Mouse (Mus musculus) forebrain, embryonic 16.5 days (tissue): ENCODE data around the gene Gm20388. TPM values are rescaled to one million over a fixed set of nuclear protein-coding genes. Genes with fewer than 3 reads are reported as not detected.
"Not testable (repeated sequence)": the region's sequence is repeated elsewhere in the genome, so short reads cannot be mapped to it uniquely, and the experiment has no call there.

ENCODE experiments used
- ATAC-seq: fragments of 200-750 bp; cut with Nextera tagmentation; 2 replicates; pipeline ENCODE4 v1.8.0; 2017; ENCODE audit warnings: mild to moderate bottlenecking, moderate library complexity
- H3K27ac ChIP-seq: fragments of 300-500 bp; sonication (generic); 2 replicates; pipeline ENCODE4 v1.5.1; 2014; ENCODE audit warnings: low read length, control low read depth
- H3K27me3 ChIP-seq: fragments of 300-500 bp; sonication (generic); replicated peaks from 2 replicates; pipeline ENCODE4 v1.6.1; 2014; ENCODE audit warnings: low read length; ENCODE audit not compliant: control insufficient read depth, insufficient read depth
- H3K36me3 ChIP-seq: fragments of 300-500 bp; sonication (generic); 2 replicates; pipeline ENCODE4 v1.6.1; 2014; ENCODE audit not compliant: control insufficient read depth, insufficient read depth
- H3K4me1 ChIP-seq: fragments of 300-500 bp; sonication (generic); replicated peaks from 2 replicates; pipeline ENCODE4 v1.6.1; 2014; ENCODE audit warnings: low read length; ENCODE audit not compliant: control insufficient read depth, insufficient read depth
- H3K4me2 ChIP-seq: fragments of 300-500 bp; sonication (generic); 2 replicates; pipeline ENCODE4 v1.6.1; 2014; ENCODE audit warnings: mild to moderate bottlenecking, low read length, control low read depth
- H3K4me3 ChIP-seq: fragments of 300-500 bp; sonication (generic); replicated peaks from 2 replicates; pipeline ENCODE4 v1.5.1; 2014; ENCODE audit warnings: mild to moderate bottlenecking, low read length, control low read depth
- H3K9ac ChIP-seq: fragments of 300-500 bp; sonication (generic); replicated peaks from 2 replicates; pipeline ENCODE4 v1.6.1; 2014; ENCODE audit warnings: low read depth, low read length, control low read depth
- H3K9me3 ChIP-seq: fragments of 300-500 bp; sonication (generic); 2 replicates; pipeline ENCODE4 v1.6.1; 2016; ENCODE audit warnings: low read length; ENCODE audit not compliant: control insufficient read depth
- WGBS: fragments of 180-500 bp; shearing (Covaris S2); extraction: QIAGEN DNeasy Blood & Tissue Kit; methylation state at CpG from one replicate; pipeline ENCODE4 v1.1.7; 2014; 5-methylcytosine and 5-hydroxymethylcytosine counted together
- polyA plus RNA-seq: library from polyadenylated mRNA; unstranded; fragments of >200 nt; fragmentation: Nextera tagmentation; extraction: Ambion mirVana; gene quantifications from 2 replicates; pipeline ENCODE4 v1.2.1, GENCODE M21; 2015

Gene Gm20388
- polyA plus RNA-seq, 1 experiment from 2014 or later: 4.7 TPM

DNA sequence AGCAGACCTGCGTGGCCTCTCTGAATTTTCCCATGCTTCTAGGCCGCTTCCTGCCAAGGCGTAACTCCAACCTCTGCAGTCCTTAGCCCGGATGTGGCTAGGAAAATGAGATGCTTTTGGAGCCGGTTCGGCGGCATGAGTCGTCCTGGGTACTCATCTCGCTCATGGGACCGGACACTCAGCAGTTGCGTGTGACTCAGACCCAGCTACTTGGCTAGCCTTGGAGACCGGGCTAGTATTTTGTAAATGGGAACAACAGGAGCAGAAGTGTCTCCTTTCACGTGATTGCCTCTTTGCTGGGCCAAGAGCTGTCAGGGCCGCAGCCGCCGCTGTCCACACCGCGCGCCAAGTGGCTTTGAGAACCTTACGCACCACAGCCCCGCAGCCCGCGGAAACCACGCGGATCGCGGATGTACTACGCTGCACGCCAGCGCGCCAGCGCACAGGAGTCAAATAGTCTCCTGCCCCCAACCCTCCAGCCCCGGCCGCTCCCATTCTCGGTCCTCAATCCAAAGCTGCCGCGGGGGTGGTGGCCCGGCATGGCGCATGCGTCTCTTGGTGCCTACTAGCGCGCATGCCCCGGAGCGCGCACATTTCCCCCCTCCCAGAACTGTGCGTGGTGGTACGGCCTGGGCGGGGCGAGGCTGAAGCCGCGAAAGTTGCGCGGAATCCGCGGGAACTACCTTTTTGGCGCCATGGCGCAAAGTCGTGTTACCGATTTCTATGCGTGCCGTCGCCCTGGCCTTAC is 2656.9 kb downstream of the Gm20388 start, which contains the start of gene Cdt1:
Gene Cdt1 (plus strand): TSS at position 655 of the 748 bp plus-strand sequence.
- WGBS: under 1% methylated on average over 61 of the region's 62 CpGs
- peak; percentile 98 for ATAC-seq
- no peaks in the 10 kb centered on the region for H3K27me3 ChIP-seq

DNA sequence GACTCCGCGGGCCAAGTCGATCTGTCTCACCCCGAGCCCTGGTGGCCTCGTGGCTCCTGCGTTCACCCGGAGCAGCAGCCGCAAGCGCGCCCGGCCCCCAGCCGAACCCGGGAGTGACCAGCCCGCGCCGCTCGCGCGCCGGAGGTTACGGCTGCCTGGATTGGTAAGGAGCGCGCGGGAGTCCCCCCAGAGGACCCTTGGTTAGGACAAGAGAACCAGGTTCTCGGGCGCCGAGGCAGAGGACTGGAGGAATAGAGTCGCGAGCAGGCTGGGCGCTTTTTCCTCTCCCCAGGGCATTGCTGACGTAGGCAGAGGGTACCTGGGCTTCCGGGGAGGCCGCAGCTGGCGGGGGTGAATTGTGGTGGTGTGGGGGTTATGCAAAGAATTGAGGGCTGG is 2657.5 kb downstream of the Gm20388 start:
- ATAC-seq: peak; percentile 57
- Histone ChIP-seq H3K36me3 (no peaks in the 10 kb centered on the region), H3K4me1 (peaks cover 22% of the 10 kb centered on the region), H3K9ac (peak overlapping the region; percentile 69), H3K27me3 (no peaks in the 10 kb centered on the region), H3K27ac (peak overlapping the region; percentile 36; the same call in 1 of the 2 replicates), H3K4me2 (peak overlapping the region; percentile 72), H3K4me3 (peak overlapping the region; percentile 89), H3K9me3 (no peaks in the 10 kb centered on the region)
- WGBS: under 1% methylated on average over 34 of the region's 34 CpGs

More for the DNA sequence above, 2656.9 kb downstream of the Gm20388 start, which contains the start of gene Cdt1:
- H3K4me1 ChIP-seq: peaks cover 19% of the 10 kb centered on the region
- no peaks in the 10 kb centered on the region for H3K9me3 ChIP-seq
- H3K4me3 ChIP-seq: peak within 1 kb of the TSS; percentile 89
- H3K27ac ChIP-seq: peak within 1 kb of the TSS; percentile 82
- H3K36me3 ChIP-seq: no peaks in the 10 kb centered on the region
- H3K9ac ChIP-seq: peak within 1 kb of the TSS; percentile 75
- H3K4me2 ChIP-seq: peak within 1 kb of the TSS; percentile 72

DNA sequence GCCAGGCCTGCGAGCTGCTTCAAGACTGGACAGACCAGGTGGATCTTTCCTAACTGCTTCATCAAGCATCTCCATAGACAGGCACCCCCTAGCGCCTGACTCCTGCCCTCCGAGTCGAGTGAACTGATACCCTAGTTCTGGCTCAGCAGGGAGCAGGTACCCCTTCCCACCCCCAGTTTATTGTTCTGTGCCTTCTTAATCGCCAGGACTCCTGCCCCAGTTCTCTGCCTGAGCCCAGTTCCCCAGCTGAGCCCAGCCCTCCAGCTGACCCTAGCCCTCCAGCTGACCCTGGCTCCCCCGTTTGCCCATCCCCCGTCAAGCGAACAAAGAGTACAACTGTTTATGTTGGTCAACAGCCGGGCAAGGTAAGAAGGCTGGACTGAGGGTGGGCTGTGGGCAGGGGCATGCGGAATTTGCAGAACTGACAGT is 2658.3 kb downstream of the Gm20388 start:
- H3K4me2 ChIP-seq: peak overlapping the region; percentile 72
- no peak overlapping the region for H3K27ac ChIP-seq
- no peaks in the 10 kb centered on the region for H3K36me3 ChIP-seq
- no peaks in the 10 kb centered on the region for H3K27me3 ChIP-seq
- WGBS: 10% methylated on average over 10 of the region's 10 CpGs
- peak overlapping the region; percentile 89 for H3K4me3 ChIP-seq
- no peaks in the 10 kb centered on the region for H3K9me3 ChIP-seq
- no peak for ATAC-seq
- peaks cover 22% of the 10 kb centered on the region for H3K4me1 ChIP-seq
- 0 out of 2 replicates have a peak overlapping the region, but pooled peaks have one; percentile 29 for H3K9ac ChIP-seq

DNA sequence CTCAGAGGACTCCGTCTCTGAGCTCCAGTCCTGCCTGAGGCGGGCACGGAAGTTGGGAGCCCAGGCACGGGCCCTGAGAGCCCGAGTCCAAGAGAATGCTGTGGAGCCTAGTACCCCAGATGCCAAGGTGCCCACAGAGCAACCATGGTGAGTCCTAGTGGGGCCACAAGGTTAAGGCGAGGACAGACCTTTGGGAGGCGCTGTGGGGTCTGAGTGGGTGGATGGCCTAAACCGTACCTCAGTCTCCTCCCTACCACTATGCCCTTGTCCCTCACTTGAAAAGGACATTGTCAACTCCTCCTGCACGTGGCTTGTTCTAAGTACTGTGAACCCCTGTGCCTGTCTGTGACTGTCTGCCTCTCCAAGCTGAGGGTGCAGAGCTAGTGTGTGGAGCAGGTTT is 2658.7 kb downstream of the Gm20388 start:
- WGBS: 53% methylated on average over 9 of the region's 9 CpGs
- no peaks in the 10 kb centered on the region for H3K27me3 ChIP-seq
- peaks cover 22% of the 10 kb centered on the region for H3K4me1 ChIP-seq
- ATAC-seq: no peak
- H3K27ac ChIP-seq: no peak overlapping the region
- H3K4me2 ChIP-seq: peak overlapping the region; percentile 72
- H3K4me3 ChIP-seq: peak overlapping the region; percentile 89
- no peaks in the 10 kb centered on the region for H3K9me3 ChIP-seq
- no peak overlapping the region for H3K9ac ChIP-seq
- H3K36me3 ChIP-seq: no peaks in the 10 kb centered on the region

DNA sequence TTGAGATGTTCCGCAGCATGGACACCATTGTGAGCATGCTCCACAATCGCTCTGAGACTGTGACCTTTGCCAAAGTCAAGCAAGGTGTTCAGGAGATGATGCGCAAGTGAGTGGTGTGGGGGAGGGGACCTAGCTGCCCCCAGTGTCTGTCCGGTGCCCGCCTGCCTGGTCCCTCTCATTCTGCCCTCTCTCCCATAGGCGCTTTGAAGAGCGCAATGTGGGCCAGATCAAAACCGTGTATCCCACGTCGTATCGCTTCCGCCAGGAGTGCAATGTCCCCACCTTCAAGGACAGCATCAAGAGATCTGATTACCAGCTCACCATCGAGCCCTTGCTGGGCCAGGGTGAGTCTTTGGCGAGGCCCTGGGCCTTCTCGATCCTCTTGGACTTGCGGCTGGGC is 2659.4 kb downstream of the Gm20388 start:
- Histone ChIP-seq H3K9ac (no peak overlapping the region), H3K9me3 (no peaks in the 10 kb centered on the region), H3K27me3 (no peaks in the 10 kb centered on the region), H3K27ac (no peak overlapping the region), H3K4me1 (peaks cover 23% of the 10 kb centered on the region), H3K36me3 (no peaks in the 10 kb centered on the region), H3K4me2 (no peak overlapping the region), H3K4me3 (no peak overlapping the region)
- WGBS: 95% methylated on average over 16 of the region's 16 CpGs
- ATAC-seq: no peak

DNA sequence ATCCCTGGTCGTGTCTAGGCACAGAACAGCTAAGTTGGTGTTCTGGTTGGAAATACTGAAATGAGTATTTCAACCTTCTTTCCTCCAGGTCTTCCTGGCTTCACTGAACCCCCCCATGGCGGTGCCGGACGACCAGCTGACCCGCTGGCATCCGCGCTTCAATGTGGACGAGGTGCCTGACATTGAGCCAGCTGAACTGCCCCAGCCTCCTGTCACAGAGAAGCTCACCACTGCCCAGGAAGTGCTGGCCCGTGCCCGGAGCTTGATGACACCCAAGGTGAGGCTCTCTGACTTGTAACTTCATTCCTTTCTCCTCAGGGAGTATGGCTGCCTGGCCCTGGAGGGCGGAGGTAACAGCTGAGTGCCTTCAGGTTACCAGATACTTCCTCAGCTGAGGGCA is 2660.5 kb downstream of the Gm20388 start:
- H3K4me2 ChIP-seq: no peak overlapping the region
- no peak overlapping the region for H3K9ac ChIP-seq
- no peak for ATAC-seq
- no peaks in the 10 kb centered on the region for H3K9me3 ChIP-seq
- no peak overlapping the region for H3K27ac ChIP-seq
- H3K27me3 ChIP-seq: no peaks in the 10 kb centered on the region
- no peaks in the 10 kb centered on the region for H3K36me3 ChIP-seq
- no peak overlapping the region for H3K4me3 ChIP-seq
- peaks cover 33% of the 10 kb centered on the region for H3K4me1 ChIP-seq
- WGBS: 89% methylated on average over 11 of the region's 11 CpGs

DNA sequence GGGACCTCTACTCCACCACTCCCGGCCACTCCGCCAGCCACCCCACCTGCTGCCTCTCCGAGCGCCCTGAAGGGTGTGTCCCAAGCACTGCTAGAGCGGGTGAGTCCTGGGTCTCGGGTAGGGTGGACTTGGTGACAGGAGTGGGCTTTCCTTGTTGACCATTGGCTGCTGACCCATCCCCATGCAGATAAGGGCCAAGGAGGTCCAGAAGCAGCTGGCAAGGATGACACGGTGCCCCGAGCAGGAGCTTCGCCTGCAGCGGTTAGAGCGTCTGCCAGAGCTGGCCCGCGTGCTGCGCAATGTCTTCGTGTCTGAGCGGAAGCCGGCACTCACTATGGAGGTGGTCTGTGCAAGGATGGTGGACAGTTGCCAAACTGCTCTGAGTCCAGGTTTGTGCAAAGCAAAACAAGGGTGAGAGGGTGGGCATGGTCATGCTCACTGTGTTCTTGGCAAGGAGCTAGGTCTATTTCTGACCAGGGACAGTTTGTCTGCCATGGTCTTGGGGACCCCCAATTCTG is 2661.2 kb downstream of the Gm20388 start:
- Histone ChIP-seq H3K4me1 (peaks cover 28% of the 10 kb centered on the region), H3K9ac (no peak overlapping the region), H3K9me3 (no peaks in the 10 kb centered on the region), H3K4me2 (no peak overlapping the region), H3K4me3 (no peak overlapping the region), H3K36me3 (no peaks in the 10 kb centered on the region), H3K27me3 (no peaks in the 10 kb centered on the region), H3K27ac (no peak overlapping the region)
- WGBS: 93% methylated on average over 17 of the region's 17 CpGs
- no peak for ATAC-seq

DNA sequence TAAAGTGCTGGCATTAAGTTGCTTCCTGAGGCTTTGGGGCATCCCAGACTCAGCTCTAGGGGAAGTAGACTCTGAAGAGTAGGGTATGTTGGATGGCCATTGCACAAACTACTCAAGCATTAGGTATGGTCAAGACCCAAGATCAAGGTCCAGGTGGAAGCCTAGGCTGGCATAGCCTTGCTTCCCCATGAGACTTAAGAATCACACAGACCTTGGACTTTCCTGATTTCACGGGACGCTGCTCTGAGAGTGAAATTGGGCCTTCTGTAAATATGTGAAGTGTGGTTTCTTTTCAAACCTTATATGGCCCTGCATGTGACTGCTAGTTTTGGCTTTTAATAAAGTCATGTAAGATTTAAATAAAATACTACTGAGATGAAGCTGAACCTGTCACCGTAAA is 2662.1 kb downstream of the Gm20388 start:
- Histone ChIP-seq H3K4me3 (no peak overlapping the region), H3K4me1 (peaks cover 27% of the 10 kb centered on the region), H3K9ac (no peak overlapping the region), H3K27me3 (no peaks in the 10 kb centered on the region), H3K36me3 (no peaks in the 10 kb centered on the region), H3K27ac (no peak overlapping the region), H3K9me3 (no peaks in the 10 kb centered on the region), H3K4me2 (no peak overlapping the region)
- no peak for ATAC-seq
- 91% methylated on average over 3 of the region's 3 CpGs for WGBS

DNA sequence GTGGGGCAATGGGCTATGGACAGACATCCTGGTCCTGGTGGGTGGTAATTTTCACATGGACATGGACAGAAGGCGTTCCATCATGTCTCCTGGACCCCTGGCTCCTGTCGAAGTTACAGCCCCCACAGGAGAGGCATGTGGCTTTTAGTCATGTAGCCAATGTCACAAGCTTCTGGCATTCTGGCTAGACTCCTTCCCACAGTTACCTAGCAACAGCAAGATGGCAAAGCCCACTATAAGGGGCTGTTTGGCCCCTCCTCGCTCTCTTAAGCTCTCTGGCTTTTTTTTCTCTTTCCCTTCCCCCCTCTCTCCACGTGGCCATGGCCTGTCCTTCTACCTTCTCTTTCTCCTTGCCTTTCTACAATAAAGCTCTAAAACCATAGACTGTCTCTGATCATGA is 2662.5 kb downstream of the Gm20388 start:
- not testable (repeated sequence) for H3K4me3 ChIP-seq, H3K27ac ChIP-seq, H3K36me3 ChIP-seq, ATAC-seq, H3K9ac ChIP-seq, H3K27me3 ChIP-seq, H3K4me2 ChIP-seq, H3K9me3 ChIP-seq
- H3K4me1 ChIP-seq: peaks cover 27% of the 10 kb centered on the region
- 28% methylated on average over 4 of the region's 4 CpGs for WGBS
